Mouse (Mus musculus) liver, embryonic 14.5 days (tissue): ENCODE results near the gene Myom3. TPM values are rescaled to one million over a fixed set of nuclear protein-coding genes. Genes with fewer than 3 reads are reported as not detected.

Experiments used
- ATAC-seq: fragments of 200-750 bp; cut with Nextera tagmentation; 2 replicates; pipeline ENCODE4 v1.8.0; 2017; ENCODE audit warnings: moderate number of reproducible peaks, mild to moderate bottlenecking, moderate library complexity; ENCODE audit not compliant: insufficient read depth
- DNase-seq, 3 experiments: peaks; one replicate each; pipeline ENCODE4 v3.0.0-alpha.2; 2012 to 2013; ENCODE audit warnings: low read depth in 3 of 3, low spot score in 3 of 3
- H3K27ac ChIP-seq: fragments of 300-500 bp; sonication (generic); 2 replicates; pipeline ENCODE4 v1.5.1; 2014; ENCODE audit warnings: moderate library complexity, mild to moderate bottlenecking, control low read depth, inconsistent platforms
- H3K27me3 ChIP-seq: fragments of 300-500 bp; sonication (generic); 2 replicates; pipeline ENCODE4 v1.6.1; 2014; ENCODE audit warnings: mild to moderate bottlenecking, low read length, moderate library complexity; ENCODE audit not compliant: control insufficient read depth, insufficient read depth
- H3K36me3 ChIP-seq: fragments of 300-500 bp; sonication (generic); replicated peaks from 2 replicates; pipeline ENCODE4 v1.6.1; 2014; ENCODE audit warnings: low read depth; ENCODE audit not compliant: control insufficient read depth, insufficient read depth
- H3K4me1 ChIP-seq, 2 experiments: fragments of 200-500 bp in 1 of 2; fragments of 300-500 bp in 1 of 2; sonication (generic) in 1 of 2; replicated peaks; 2 replicates each; pipeline ENCODE4 v1.6.1; 2012 to 2014; ENCODE audit warnings: antibody characterized with exemption in 1 of 2, inconsistent platforms in 1 of 2, low read length in 1 of 2; ENCODE audit not compliant: control insufficient read depth in 2 of 2, insufficient read depth in 2 of 2
- H3K4me2 ChIP-seq: fragments of 300-500 bp; sonication (generic); 2 replicates; pipeline ENCODE4 v1.6.1; 2014; ENCODE audit warnings: low read depth, mild to moderate bottlenecking, control low read depth, moderate library complexity
- H3K4me3 ChIP-seq, 2 experiments: fragments of 200-500 bp in 1 of 2; fragments of 300-500 bp in 1 of 2; sonication (generic) in 1 of 2; 2 replicates each; pipeline ENCODE4 v1.5.1; 2012 to 2014; ENCODE audit warnings: low read depth in 2 of 2, low read length in 2 of 2, mild to moderate bottlenecking in 2 of 2, control low read depth in 1 of 2, inconsistent platforms in 1 of 2, moderate library complexity in 1 of 2; ENCODE audit not compliant: insufficient read depth in 1 of 2
- H3K9ac ChIP-seq: fragments of 300-500 bp; sonication (generic); replicated peaks from 2 replicates; pipeline ENCODE4 v1.6.1; 2014; ENCODE audit warnings: mild to moderate bottlenecking, control low read depth, moderate library complexity
- H3K9me3 ChIP-seq: fragments of 300-500 bp; sonication (generic); 2 replicates; pipeline ENCODE4 v1.6.1; 2016; ENCODE audit warnings: low read length, mixed read lengths; ENCODE audit not compliant: control insufficient read depth
- CTCF ChIP-seq: IDR thresholded peaks from 2 replicates; pipeline ENCODE4 v1.5.1; 2016; ENCODE audit warnings: antibody characterized with exemption, low read depth, control low read depth
- EP300 ChIP-seq: IDR thresholded peaks from 2 replicates; pipeline ENCODE4 v1.6.1; 2016; ENCODE audit warnings: antibody characterized with exemption, low read depth
- WGBS: fragments of 180-500 bp; shearing (Covaris S2); extraction: QIAGEN DNeasy Blood & Tissue Kit; methylation state at CpG from one replicate; pipeline ENCODE4 v1.1.7; 2014; ENCODE audit not compliant: insufficient replicate concordance; 5-methylcytosine and 5-hydroxymethylcytosine counted together
- polyA plus RNA-seq, 2 experiments: library from polyadenylated mRNA; depleted of rRNA in 1 of 2; stranded (reverse) in 1 of 2; unstranded in 1 of 2; fragments of >200 nt; fragmentation: Nextera tagmentation in 1 of 2; extraction: Ambion mirVana in 1 of 2; gene quantifications; 2 replicates each; pipeline versions ENCODE4 v1.2.1 to v1.2.3; 2012 to 2014

Gene Myom3
- polyA plus RNA-seq, 2 experiments, result 0.04 to 0.06 TPM

DNA sequence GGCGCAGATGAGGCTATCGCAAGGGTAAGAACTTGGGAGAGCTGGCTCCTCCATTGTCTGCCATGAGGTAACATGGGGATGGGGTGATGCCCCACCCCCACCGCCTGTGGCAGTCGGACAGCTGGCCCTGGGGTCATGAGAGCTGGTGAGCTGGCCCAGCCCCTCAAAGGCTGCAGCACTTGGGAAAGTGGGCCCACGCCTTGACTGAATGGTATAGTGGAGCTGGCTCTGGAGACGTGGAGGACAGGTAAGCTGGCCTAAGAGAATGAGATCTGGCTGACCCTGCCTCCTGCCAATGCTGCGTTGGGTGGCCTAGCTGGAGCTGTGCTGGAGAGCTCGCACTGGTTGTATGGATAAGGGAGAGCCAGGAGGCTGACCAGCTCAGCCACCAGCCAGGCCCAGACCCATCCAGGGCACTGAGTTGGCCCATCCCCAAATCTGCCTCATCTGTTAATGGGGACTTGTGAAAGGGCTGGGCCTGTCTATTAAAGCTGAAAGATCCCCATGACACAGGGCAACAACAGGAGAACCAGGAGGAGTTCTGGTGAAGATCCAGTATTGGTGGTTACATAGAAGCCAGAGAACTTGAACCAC lies 74.7 kb downstream of the Myom3 start:
- Histone ChIP-seq H3K9ac (no peak overlapping the region), H3K27ac (no peak overlapping the region), H3K27me3 (no peaks in the 10 kb centered on the region), H3K4me2 (no peak overlapping the region), H3K36me3 (no peaks in the 10 kb centered on the region), H3K9me3 (no peaks in the 10 kb centered on the region), H3K4me1 (no peaks in the 10 kb centered on the region), H3K4me3 (no peak overlapping the region)
- TF ChIP-seq CTCF (no peak), EP300 (no peak)
- ATAC-seq, result no peak
- no peak for DNase-seq
- WGBS, result 71% methylated on average over 8 of the region's 8 CpGs

DNA sequence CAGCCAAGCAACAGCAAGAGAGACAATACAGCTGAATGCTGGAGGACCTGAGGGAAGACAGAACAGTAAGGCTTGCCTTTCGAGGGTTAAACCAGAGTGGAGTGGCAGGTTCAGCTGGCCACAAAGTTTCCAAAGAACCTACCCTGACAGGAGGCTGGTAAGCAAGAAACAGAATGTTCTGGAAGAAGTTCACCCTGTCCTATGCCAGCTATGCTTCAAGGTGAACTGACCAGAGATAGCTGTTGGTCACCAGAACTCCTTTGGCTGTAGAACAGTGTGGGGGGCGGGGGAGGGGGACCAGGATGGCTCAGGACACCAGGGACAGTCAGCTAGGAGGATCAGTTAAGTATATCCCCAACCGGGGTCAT lies 79.4 kb downstream of the Myom3 start:
- Histone ChIP-seq H3K9me3 (no peaks in the 10 kb centered on the region), H3K4me2 (no peak overlapping the region), H3K36me3 (no peaks in the 10 kb centered on the region), H3K27me3 (no peaks in the 10 kb centered on the region), H3K4me1 (no peaks in the 10 kb centered on the region; a peak in 1 of 4 replicates), H3K9ac (no peak overlapping the region), H3K27ac (no peak overlapping the region), H3K4me3 (no peak overlapping the region)
- TF ChIP-seq CTCF (no peak), EP300 (no peak)
- 52% methylated on average over 3 of the region's 3 CpGs for WGBS
- ATAC-seq, result no peak
- no peak for DNase-seq

DNA sequence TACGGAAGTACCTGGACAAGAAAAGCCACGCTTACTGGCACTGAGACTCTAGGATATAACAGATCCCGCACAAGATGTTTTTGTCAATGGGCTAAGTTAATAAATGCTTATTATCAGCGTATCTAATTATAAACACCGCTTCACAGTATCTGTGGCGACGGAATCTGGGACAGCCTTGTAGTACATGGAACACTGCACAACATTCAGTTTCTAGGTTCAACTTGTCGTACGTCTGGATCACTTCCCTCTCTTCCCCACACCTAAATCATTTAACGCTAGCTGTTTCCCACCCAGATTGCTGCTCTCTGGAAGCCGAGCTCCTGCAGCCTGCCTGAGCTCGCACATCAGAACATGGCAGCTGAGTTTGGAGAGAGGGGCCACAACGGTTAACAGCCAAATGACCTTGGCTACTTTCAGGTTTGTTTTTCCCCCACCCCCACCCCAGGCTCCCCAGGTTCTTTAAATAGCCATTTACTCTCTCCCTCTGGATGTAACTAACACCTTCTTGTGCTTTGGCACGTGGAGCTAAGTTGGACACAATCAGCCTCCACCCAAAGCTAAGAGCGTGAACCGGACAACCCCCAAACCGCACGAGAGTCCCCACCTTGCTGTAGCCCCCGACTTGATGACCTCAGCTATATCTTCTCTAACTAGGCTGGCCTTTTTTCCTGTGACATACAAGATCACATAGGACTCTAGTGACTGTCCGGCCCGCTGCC lies 79.9 kb downstream of the Myom3 start:
- WGBS, result 78% methylated on average over 21 of the region's 21 CpGs
- no peak overlapping the region for H3K27ac ChIP-seq
- H3K9me3 ChIP-seq, result no peaks in the 10 kb centered on the region
- no peak overlapping the region for H3K4me2 ChIP-seq
- ATAC-seq (no peak), DNase-seq (no peak)
- TF ChIP-seq EP300, result no peak
- TF ChIP-seq CTCF, result no peak
- H3K36me3 ChIP-seq, result no peaks in the 10 kb centered on the region
- no peak overlapping the region for H3K9ac ChIP-seq
- H3K4me3 ChIP-seq, result no peak overlapping the region
- H3K27me3 ChIP-seq, result no peaks in the 10 kb centered on the region
- H3K4me1 ChIP-seq, result no peaks in the 10 kb centered on the region; a peak in 1 of 4 replicates

DNA sequence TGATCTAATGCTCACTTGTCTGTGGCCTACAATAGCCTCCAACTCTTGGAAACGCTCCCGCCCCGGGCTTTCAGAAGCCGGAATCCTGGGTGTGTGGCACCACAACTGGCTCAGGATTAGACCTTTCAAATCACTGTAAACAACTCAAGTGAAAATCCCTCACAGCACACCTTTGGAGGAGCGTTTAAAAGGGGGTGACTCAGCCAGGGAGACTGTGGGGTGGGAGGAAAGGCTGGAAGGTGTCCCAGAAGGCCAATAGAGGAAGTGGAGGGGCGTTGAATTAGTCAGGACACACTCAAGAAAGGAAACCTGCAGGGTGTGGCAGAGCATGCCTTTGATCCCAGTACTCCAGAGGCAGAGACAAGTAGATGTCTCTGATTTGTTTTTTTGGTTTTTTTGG lies 84.9 kb downstream of the Myom3 start:
- Histone ChIP-seq H3K27me3 (no peaks in the 10 kb centered on the region), H3K9me3 (no peaks in the 10 kb centered on the region), H3K27ac (no peak overlapping the region), H3K4me2 (no peak overlapping the region), H3K4me3 (no peak overlapping the region), H3K36me3 (no peaks in the 10 kb centered on the region), H3K4me1 (no peaks in the 10 kb centered on the region; a peak in 2 of 4 replicates), H3K9ac (no peak overlapping the region)
- DNase-seq (no peak), ATAC-seq (no peak)
- TF ChIP-seq EP300 (no peak), CTCF (no peak)
- WGBS, result 65% methylated on average over 6 of the region's 6 CpGs

DNA sequence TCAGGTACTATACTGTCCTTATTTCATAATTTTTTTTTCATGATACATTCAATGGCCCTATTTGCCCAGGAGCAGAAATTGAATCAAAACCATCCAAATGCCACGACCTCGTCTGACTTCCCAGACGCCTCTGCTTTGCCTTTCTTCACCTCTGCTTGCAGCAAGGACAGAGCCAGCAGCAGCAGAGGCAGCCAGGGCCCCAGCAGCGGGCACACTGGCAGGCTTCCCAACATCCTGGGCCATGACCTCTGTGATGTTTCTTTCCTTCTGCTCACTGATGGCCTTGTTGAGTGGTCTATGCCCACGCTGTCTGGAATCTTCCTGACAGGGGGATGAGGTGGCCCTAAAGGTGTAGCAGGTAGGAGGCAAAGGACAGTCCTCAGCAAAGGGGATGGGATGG lies 88.1 kb downstream of the Myom3 start:
- H3K4me3 ChIP-seq, result no peak overlapping the region
- ATAC-seq (no peak), DNase-seq (no peak)
- no peak for TF ChIP-seq CTCF
- no peak for TF ChIP-seq EP300
- H3K9me3 ChIP-seq, result no peaks in the 10 kb centered on the region
- no peak overlapping the region for H3K4me2 ChIP-seq
- no peaks in the 10 kb centered on the region for H3K36me3 ChIP-seq
- H3K9ac ChIP-seq, result no peak overlapping the region
- no peak overlapping the region for H3K27ac ChIP-seq
- H3K27me3 ChIP-seq, result no peaks in the 10 kb centered on the region
- H3K4me1 ChIP-seq, result peaks cover 27% of the 10 kb centered on the region in 2 experiments
- WGBS, result 68% methylated on average over 5 of the region's 5 CpGs
